8 mouse cellular contexts compared by ENCODE assay signal in genomic region chr12:78748113-78748512, GRCm38 (mm10). TPM values are rescaled to one million over a fixed set of nuclear protein-coding genes. Genes with fewer than 3 reads are reported as not detected.
DNase-seq lines count a peak whose midpoint lies in the region; ATAC-seq and TF ChIP-seq lines count a peak whose summit lies in the region.

No protein-coding gene starts in this region.

- H3K9me3 ChIP-seq in hindbrain, postnatal 0 days (ENCODE audit: low read length) = no peaks in the 10 kb centered on the region

- H3K36me3 ChIP-seq in hindbrain, postnatal 0 days (ENCODE audit: insufficient read depth, low read length) = no peaks in the 10 kb centered on the region

- no peak for TF ChIP-seq CTCF in layer of hippocampus, adult 2 months (conservative IDR thresholded peaks at IDR 0.05)
- TF ChIP-seq CTCF in hindbrain, postnatal 0 days (IDR thresholded peaks at IDR 0.05; ENCODE audit: low read depth) = no peak

- H3K4me3 ChIP-seq in layer of hippocampus, adult 2 months = peak overlapping the region; percentile 82
- H3K4me3 ChIP-seq in hindbrain, postnatal 0 days (ENCODE audit: low read length) = peak overlapping the region; percentile 94

- peak in 1 of 2 experiments; percentile 23 for DNase-seq in layer of hippocampus, adult 2 months (ENCODE audit: low spot score in 2 of 2)
- DNase-seq in layer of hippocampus, adult 11-12 months (ENCODE audit: low spot score) = no peak
- no peak for DNase-seq in hindbrain, postnatal 0 days (ENCODE audit: low spot score)
- peak; percentile 10 for DNase-seq in lung, postnatal 25 days (ENCODE audit: low spot score)
- DNase-seq in testis, postnatal 10 days (ENCODE audit: low spot score) = peak; percentile 44
- no peak for DNase-seq in layer of hippocampus, postnatal 36 days

- peak overlapping the region; percentile 89 for H3K27ac ChIP-seq in layer of hippocampus, adult 2 months
- H3K27ac ChIP-seq in hindbrain, postnatal 0 days = no peak overlapping the region; the same call in 1 of the 2 replicates

- H3K4me2 ChIP-seq in hindbrain, postnatal 0 days (ENCODE audit: low read depth, low read length) = peak overlapping the region; percentile 90

- H3K9ac ChIP-seq in hindbrain, postnatal 0 days (replicated peaks; ENCODE audit: low read length) = peak overlapping the region; percentile 84

- no peaks in the 10 kb centered on the region for H3K27me3 ChIP-seq in hindbrain, postnatal 0 days (ENCODE audit: insufficient read depth, low read length)

- ATAC-seq in activated CD4-positive, CD25-positive, alpha-beta regulatory T cell, adult 4 months = peak; percentile 4
- peak; percentile 55 for ATAC-seq in erythroblast, adult 5-6 weeks (replicated peaks; ENCODE audit: low FRiP score, poor library complexity, severe bottlenecking)
- peak; percentile 1; the same call in 1 of the 2 replicates for ATAC-seq in hindbrain, postnatal 0 days

- 0 out of 2 replicates have a peak, but pooled peaks cover 3% of the 10 kb centered on the region for H3K4me1 ChIP-seq in hindbrain, postnatal 0 days (ENCODE audit: insufficient read depth, low read length)

- WGBS in hindbrain, postnatal 0 days = under 1% methylated on average over 10 of the region's 10 CpGs

RNA-seq across cellular contexts. Expression of gene Mpp5, which starts 0.6 kb away (rescaled TPM):
- total RNA-seq in layer of hippocampus, adult 2 months (2021) = 10 to 100 TPM; 31.4 to 31.7 TPM
- polyA plus RNA-seq in activated CD4-positive, CD25-positive, alpha-beta regulatory T cell, adult 4 months (2017; shearing (Covaris generic)) = 10 to 100 TPM in 1 of 2 experiments, 1 to 10 TPM in 1; 9.7 to 11.7 TPM
- 2.1 and 14.8 TPM in 2 replicates for total RNA-seq in erythroblast, adult 5-6 weeks (2015; ENCODE audit: low replicate concordance)
- total RNA-seq in erythroblast, adult 5-6 weeks (2017; ENCODE audit: low replicate concordance) = 5.5 and 21.2 TPM in 2 replicates
- 10.7 and 14.5 TPM in 2 replicates for total RNA-seq in hindbrain, postnatal 0 days (2014; rRNA removed)
- polyA plus RNA-seq in hindbrain, postnatal 0 days (2015; fragmentation: Nextera tagmentation; extraction: Ambion mirVana) = 12.7 and 13.4 TPM in 2 replicates
- total RNA-seq in layer of hippocampus, postnatal 36 days (2021) = 10 to 100 TPM; 35.6 to 38.6 TPM

RNA-seq across cellular contexts. Expression of gene Fam71d, which starts 56.8 kb away (rescaled TPM):
- total RNA-seq in layer of hippocampus, adult 2 months (2021) = 1 to 10 TPM in 1 of 2 experiments, under 1 TPM in 1; 0.64 to 1.5 TPM
- not detected for polyA plus RNA-seq in activated CD4-positive, CD25-positive, alpha-beta regulatory T cell, adult 4 months (2017; shearing (Covaris generic))
- total RNA-seq in erythroblast, adult 5-6 weeks (2015; ENCODE audit: low replicate concordance) = not detected in 2 replicates
- not detected in 2 replicates for total RNA-seq in erythroblast, adult 5-6 weeks (2017; ENCODE audit: low replicate concordance)
- not detected in 2 replicates for total RNA-seq in hindbrain, postnatal 0 days (2014; rRNA removed)
- polyA plus RNA-seq in hindbrain, postnatal 0 days (2015; fragmentation: Nextera tagmentation; extraction: Ambion mirVana) = 0.23 TPM in 1 of 2 replicates, not detected in the other
- 1 to 10 TPM; 1.2 to 2.7 TPM for total RNA-seq in layer of hippocampus, postnatal 36 days (2021)

Comparison
In these comparisons a context has a peak if more than half of its experiments do, and no peak if none do; other contexts are left out.
1. DNase-seq: peak in lung, postnatal 25 days (single experiment) and testis, postnatal 10 days (single experiment); none in layer of hippocampus, adult 11-12 months (single experiment), hindbrain, postnatal 0 days (single experiment) and layer of hippocampus, postnatal 36 days (0 of 2).
2. ATAC-seq: peak in every context shown above with its lines; median percentile 55 in erythroblast, adult 5-6 weeks; 4 in activated CD4-positive, CD25-positive, alpha-beta regulatory T cell, adult 4 months; 1 in hindbrain, postnatal 0 days.